Mouse (Mus musculus) spleen, adult 2 months (tissue): ENCODE data around the gene Dgat2.

Source experiments
- CTCF ChIP-seq: fragments of 200-500 bp; IDR thresholded peaks from 2 replicates; pipeline ENCODE4 v1.5.1; 2011; ENCODE audit warnings: mild to moderate bottlenecking, inconsistent platforms; ENCODE audit not compliant: insufficient read depth, insufficient read length, insufficient replicate concordance; ENCODE audit errors: extremely low read depth
- POLR2A ChIP-seq: fragments of 200-500 bp; IDR thresholded peaks from 2 replicates; pipeline ENCODE4 v1.6.1; 2011; ENCODE audit warnings: low read depth, low read length, inconsistent platforms

GRCm38 (mm10) chr7:99224225-99224624 is 41.7 kb upstream of the Dgat2 start:
- TF ChIP-seq CTCF (no peak), POLR2A (no peak)
